Mouse (Mus musculus) ES-Bruce4 (cell line): Measurements from ENCODE around the gene Maged1. TPM values are rescaled to one million over a fixed set of nuclear protein-coding genes. Genes with fewer than 3 reads are reported as not detected.

Source experiments
- H3K27ac ChIP-seq: 2 replicates; pipeline ENCODE4 v1.5.1; 2012; ENCODE audit warnings: low read length, inconsistent platforms; ENCODE audit not compliant: insufficient read depth
- H3K27me3 ChIP-seq: 2 replicates; pipeline ENCODE4 v1.6.1; 2012; ENCODE audit warnings: mild to moderate bottlenecking, low read length, inconsistent platforms; ENCODE audit not compliant: control insufficient read depth, poor library complexity, insufficient read depth, severe bottlenecking
- H3K36me3 ChIP-seq: 2 replicates; pipeline ENCODE4 v1.6.1; 2012; ENCODE audit warnings: inconsistent platforms, mild to moderate bottlenecking, low read length, moderate library complexity; ENCODE audit not compliant: control insufficient read depth, poor library complexity, insufficient read depth, severe bottlenecking
- H3K4me1 ChIP-seq: one replicate; pipeline ENCODE4 v1.8.1; 2011; ENCODE audit warnings: low read length; ENCODE audit not compliant: control insufficient read depth, insufficient read depth
- H3K4me3 ChIP-seq: 2 replicates; pipeline ENCODE4 v1.5.1; 2011; ENCODE audit warnings: low read depth, mild to moderate bottlenecking, low read length
- H3K9ac ChIP-seq: 2 replicates; pipeline ENCODE4 v1.6.1; 2012; ENCODE audit warnings: low read depth, mild to moderate bottlenecking, inconsistent platforms; ENCODE audit not compliant: poor library complexity, severe bottlenecking
- H3K9me3 ChIP-seq: replicated peaks from 2 replicates; pipeline ENCODE4 v1.6.1; 2012; ENCODE audit warnings: mild to moderate bottlenecking, low read length, inconsistent platforms; ENCODE audit not compliant: control insufficient read depth, poor library complexity, insufficient read depth, severe bottlenecking
- CTCF ChIP-seq: IDR thresholded peaks from one replicate; pipeline ENCODE4 v1.8.1; 2011; ENCODE audit warnings: low read depth, low read length
- EP300 ChIP-seq: IDR thresholded peaks from 2 replicates; pipeline ENCODE4 v1.6.1; 2011; ENCODE audit warnings: low read depth, low read length; ENCODE audit not compliant: insufficient read depth
- POLR2A ChIP-seq: IDR thresholded peaks from one replicate; pipeline ENCODE4 v1.8.1; 2011; ENCODE audit warnings: low read length; ENCODE audit not compliant: insufficient read depth
- polyA plus RNA-seq: library from polyadenylated mRNA; stranded (reverse); fragments of >200 nt; gene quantifications from 2 replicates; pipeline ENCODE4 v1.2.4, GENCODE M21; 2011; ENCODE audit warnings: low read depth; ENCODE audit not compliant: missing spikeins, insufficient read depth, insufficient read length

The Maged1 gene
- polyA plus RNA-seq, 1 experiment: 123 TPM

DNA sequence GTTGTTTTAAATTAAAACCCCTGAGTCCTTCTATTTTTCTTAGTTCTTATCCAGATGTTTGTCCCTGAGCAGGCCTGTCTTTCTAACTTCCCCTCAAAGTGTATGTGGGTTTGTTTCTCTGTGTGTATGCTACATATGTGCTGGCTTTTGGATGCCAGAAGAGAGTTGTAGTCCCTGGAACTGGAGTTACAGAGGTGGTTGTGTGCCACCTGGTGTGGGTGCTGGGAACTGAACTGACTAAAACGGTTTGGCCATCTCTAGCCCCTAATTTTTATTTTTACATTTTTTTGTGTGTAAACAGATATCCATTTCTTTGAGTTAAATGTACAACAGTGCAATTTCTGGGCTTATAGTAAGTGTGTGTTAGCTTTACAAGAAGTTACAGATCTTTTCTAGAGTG, 3.0 kb upstream of the Maged1 start:
- Histone ChIP-seq H3K9me3 (no peaks in the 10 kb centered on the region), H3K9ac (no peak overlapping the region), H3K4me1 (no peaks in the 10 kb centered on the region), H3K36me3 (no peaks in the 10 kb centered on the region), H3K27ac (no peak overlapping the region), H3K4me3 (no peak overlapping the region), H3K27me3 (no peaks in the 10 kb centered on the region)
- TF ChIP-seq POLR2A (no peak), EP300 (no peak), CTCF (no peak)

DNA sequence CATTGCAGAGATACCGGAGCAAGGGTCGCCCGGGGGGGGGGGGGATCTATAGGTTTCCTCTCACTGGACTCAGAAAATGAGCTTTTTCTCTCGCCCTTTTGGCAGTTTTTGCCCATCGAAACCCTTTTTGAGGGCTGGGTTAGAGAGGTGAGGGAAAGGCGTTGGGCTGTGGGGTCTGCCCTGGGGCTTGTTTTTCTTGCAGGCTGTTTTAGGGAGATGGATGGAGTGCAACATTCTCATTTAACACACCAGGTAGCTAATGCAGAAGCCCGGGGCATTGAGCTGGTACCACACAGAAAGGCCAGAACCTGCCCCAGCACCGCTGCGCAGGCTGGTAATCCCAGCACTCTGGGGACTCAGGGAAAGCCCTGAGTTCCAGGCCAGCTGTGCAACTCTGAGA, 593 bp upstream of the Maged1 start:
- peaks cover 7% of the 10 kb centered on the region; the same call in 1 of the 2 replicates for H3K36me3 ChIP-seq
- peak overlapping the region; percentile 86 for H3K9ac ChIP-seq
- no peaks in the 10 kb centered on the region for H3K9me3 ChIP-seq
- H3K27ac ChIP-seq: peak overlapping the region; percentile 48; the same call in 1 of the 2 replicates
- H3K4me1 ChIP-seq: no peaks in the 10 kb centered on the region
- H3K27me3 ChIP-seq: no peaks in the 10 kb centered on the region
- H3K4me3 ChIP-seq: peak overlapping the region; percentile 74
- TF ChIP-seq EP300: no peak
- no peak for TF ChIP-seq POLR2A
- TF ChIP-seq CTCF: no peak

DNA sequence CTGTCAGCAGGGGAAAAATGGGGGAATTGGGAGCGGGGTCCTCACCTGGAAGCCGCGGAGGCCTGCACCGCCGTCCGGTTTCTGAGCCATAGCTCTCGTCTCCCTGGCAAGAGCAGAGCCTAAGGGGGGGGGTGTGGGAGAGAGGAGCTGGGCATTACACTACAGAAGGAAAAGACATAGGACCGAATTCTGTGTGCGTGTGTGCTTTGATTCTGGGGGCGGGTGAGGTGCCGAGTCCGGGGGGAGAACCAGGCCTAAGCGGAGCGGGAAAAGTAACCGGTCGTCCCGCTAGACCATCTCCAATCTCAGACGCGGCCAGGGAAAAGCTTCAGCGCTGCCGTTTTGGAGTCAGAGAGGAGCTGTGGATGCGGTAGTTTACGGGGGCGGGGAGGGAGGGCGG, 737 bp downstream of the Maged1 start:
- Histone ChIP-seq H3K9ac (peak overlapping the region; percentile 86), H3K36me3 (peaks cover 10% of the 10 kb centered on the region; the same call in 1 of the 2 replicates), H3K9me3 (no peaks in the 10 kb centered on the region), H3K4me1 (no peaks in the 10 kb centered on the region), H3K27ac (no peak overlapping the region), H3K4me3 (peak overlapping the region; percentile 89), H3K27me3 (no peaks in the 10 kb centered on the region)
- no peak for TF ChIP-seq EP300
- TF ChIP-seq POLR2A: no peak
- no peak for TF ChIP-seq CTCF

DNA sequence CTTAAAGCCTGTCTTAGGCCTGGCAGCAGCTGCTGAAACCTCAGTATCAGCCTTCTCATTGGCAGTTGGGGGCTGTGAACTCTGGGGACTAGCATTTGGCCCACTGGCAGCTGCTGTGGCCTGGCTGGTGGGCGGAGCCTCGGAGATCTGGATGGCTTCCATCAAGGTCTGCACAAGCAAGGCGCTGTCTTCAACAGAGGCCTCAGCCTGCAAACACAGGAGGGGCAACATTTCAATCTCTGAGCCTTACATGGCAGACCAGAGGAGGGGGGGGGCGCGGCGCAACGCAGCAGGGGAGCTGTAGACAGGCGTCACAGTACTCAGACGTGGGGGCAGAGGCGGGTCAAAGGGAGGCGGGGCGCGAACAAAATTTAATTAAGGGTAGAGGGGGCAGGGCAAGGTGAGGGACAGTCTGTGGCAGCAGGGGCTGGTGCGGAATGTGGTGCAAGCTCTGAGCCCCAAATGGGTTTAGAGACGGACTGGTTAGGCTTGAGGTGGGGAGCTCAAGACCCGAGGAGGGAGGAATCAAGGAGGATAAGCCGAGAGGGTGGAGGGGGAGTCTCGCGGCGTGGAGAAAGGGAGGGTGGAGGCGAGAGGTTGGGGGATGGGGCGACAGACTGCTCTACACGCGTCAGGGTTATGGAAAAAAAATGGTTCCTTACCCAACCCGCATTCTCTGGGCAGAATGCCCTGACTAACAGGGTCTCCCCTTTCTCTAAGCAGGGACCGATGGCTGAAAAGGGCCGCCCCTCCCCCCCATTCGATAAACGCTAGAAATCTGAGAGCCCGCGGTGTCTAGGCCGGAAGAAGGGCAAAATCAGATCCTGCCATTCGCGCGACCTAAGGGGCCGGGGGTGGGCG, 1.4 kb downstream of the Maged1 start:
- Histone ChIP-seq H3K27ac (no peak overlapping the region), H3K4me1 (no peaks in the 10 kb centered on the region), H3K9ac (peak overlapping the region; percentile 86), H3K36me3 (peaks cover 10% of the 10 kb centered on the region; the same call in 1 of the 2 replicates), H3K9me3 (no peaks in the 10 kb centered on the region), H3K27me3 (no peaks in the 10 kb centered on the region), H3K4me3 (peak overlapping the region; percentile 89)
- TF ChIP-seq EP300: no peak
- no peak for TF ChIP-seq POLR2A
- TF ChIP-seq CTCF: no peak

DNA sequence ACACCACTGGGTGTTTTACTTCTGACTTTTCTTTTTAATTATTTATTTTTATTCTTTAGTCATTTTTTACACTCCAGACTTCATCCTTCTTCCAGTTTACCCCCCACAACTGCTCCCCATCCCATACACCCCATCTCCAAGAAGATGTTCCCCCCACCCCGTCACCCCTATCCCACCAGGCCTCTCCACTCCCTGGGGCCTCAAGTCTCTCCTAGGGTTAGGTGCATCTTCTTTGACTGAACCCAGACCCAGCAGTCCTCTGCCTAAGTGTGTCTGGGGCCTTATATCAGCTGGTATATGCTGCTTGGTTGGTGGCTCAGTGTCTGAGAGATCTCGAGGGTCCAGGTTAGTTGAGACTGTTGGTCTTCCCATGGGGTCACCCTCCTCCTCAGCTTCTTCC, 7.6 kb downstream of the Maged1 start:
- no peak overlapping the region for H3K27ac ChIP-seq
- no peaks in the 10 kb centered on the region for H3K9me3 ChIP-seq
- H3K4me1 ChIP-seq: no peaks in the 10 kb centered on the region
- no peaks in the 10 kb centered on the region for H3K27me3 ChIP-seq
- TF ChIP-seq CTCF (no peak), POLR2A (no peak), EP300 (no peak)
- H3K4me3 ChIP-seq: no peak overlapping the region
- no peak overlapping the region for H3K9ac ChIP-seq
- H3K36me3 ChIP-seq: peaks cover 10% of the 10 kb centered on the region; the same call in 1 of the 2 replicates

DNA sequence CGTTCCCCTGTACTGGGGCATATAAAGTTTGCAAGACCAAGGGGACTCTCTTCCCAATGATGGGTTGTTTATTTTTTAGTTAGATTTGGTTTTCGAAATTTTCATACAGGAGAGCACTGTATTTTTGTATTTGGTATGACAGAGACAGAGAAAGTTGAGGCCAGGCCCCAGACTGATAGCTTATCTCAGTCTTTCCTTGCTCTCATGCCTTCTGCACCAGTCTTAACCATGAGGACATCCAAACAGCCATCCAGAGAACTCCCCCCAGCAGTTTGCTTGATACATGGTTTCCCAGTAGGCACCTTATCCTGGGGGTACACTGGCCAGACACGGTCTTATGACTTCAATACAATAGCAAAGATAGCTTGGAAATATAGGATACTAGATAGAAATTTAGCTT, 11.6 kb downstream of the Maged1 start:
- Histone ChIP-seq H3K9ac (no peak overlapping the region), H3K4me3 (no peak overlapping the region), H3K36me3 (no peaks in the 10 kb centered on the region), H3K27me3 (no peaks in the 10 kb centered on the region), H3K27ac (no peak overlapping the region), H3K4me1 (no peaks in the 10 kb centered on the region), H3K9me3 (no peaks in the 10 kb centered on the region)
- TF ChIP-seq POLR2A (no peak), CTCF (no peak), EP300 (no peak)
